ENCODE assay signal across 28 mouse cellular contexts in the genomic region with DNA sequence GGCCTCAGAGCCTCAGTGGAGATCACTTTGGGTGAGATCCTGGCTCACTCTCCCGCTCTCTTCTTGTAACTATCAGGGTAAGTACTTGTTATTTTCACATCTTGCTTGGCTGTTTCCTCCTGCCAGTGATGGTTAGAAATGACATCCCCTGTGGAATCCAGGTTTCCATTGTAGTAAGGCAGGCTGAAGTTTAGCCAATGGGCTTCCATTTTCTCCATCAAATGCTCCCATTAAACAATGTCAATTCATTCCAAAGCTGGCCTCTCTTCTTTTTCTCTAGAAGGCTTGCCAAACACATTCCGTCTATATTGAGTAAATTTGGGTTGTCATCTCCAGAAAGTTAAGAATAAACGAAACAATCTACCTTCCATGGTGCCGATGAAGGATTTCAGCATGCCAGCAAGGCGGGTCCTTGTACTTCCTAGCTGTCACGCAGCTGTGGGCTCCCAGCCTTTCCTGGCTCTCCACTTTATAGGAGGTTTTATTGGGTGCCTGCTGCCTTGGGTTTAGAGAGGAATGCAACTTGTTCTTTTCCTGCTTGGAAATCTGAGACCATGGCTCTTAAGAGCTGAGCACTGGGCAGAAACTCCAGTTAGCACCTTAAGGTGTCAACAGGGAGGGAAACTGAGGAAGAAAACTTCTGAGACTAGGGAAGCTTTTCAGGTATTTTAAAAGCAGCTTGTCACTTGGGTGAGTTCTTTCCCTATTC. TPM values are rescaled to one million over a fixed set of nuclear protein-coding genes. Genes with fewer than 3 reads are reported as not detected.
DNase-seq lines count a peak whose midpoint lies in the region; ATAC-seq and TF ChIP-seq lines count a peak whose summit lies in the region.
"Had no signal": no experiment of that assay in that cellular context is flagged by ENCODE, and none has a peak within 500 bp of the region (broad histone marks: within the 10 kb centered on the region; RNA-seq: fewer than 3 reads in every experiment).

No protein-coding gene starts in this region.

- peak; percentile 42 for DNase-seq in lung, postnatal 0 days (ENCODE audit: low spot score)
- no peak for DNase-seq in lung, postnatal 25 days (ENCODE audit: low spot score)
- DNase-seq in forelimb bud, embryonic 11.5 days (ENCODE audit: low read depth, low spot score) = peak; percentile 70
- no peak for DNase-seq in testis, postnatal 10 days (ENCODE audit: low spot score)
- no peak for DNase-seq in cerebellum, postnatal 10 days
- DNase-seq in testis, postnatal 14 days (ENCODE audit: low spot score) = no peak
- DNase-seq: adrenal gland, postnatal 10 days; cerebellum, adult 2 months; cerebellum, postnatal 36 days; embryo, embryonic 11 days; gastrocnemius, postnatal 14 days; heart, adult 18-20 months; heart, postnatal 36 days; kidney, adult 8-10 months; kidney, postnatal 10 days; left cerebral cortex, postnatal 4 days; midbrain, embryonic 14.5 days; retina, postnatal 1 day; right cerebral cortex, postnatal 25 days had no signal

- no peak overlapping the region for H3K27ac ChIP-seq in lung, postnatal 0 days (ENCODE audit: low read length)
- H3K27ac ChIP-seq in limb, embryonic 13.5 days = peak overlapping the region; percentile 34; the same call in 1 of the 2 replicates
- H3K27ac ChIP-seq: embryonic facial prominence, embryonic 13.5 days; forebrain, embryonic 15.5 days; heart, embryonic 13.5 days; hindbrain, embryonic 13.5 days; liver, embryonic 14.5 days; lung, embryonic 15.5 days; neural tube, embryonic 13.5 days; stomach, embryonic 15.5 days had no signal

- TF ChIP-seq CTCF in lung, postnatal 0 days (IDR thresholded peaks at IDR 0.05) = no peak

- TF ChIP-seq EP300 in lung, postnatal 0 days (IDR thresholded peaks at IDR 0.05) = no peak

- no peak overlapping the region for H3K9ac ChIP-seq in lung, postnatal 0 days (replicated peaks; ENCODE audit: low read depth)
- H3K9ac ChIP-seq in limb, embryonic 13.5 days = no peak overlapping the region
- H3K9ac ChIP-seq: embryonic facial prominence, embryonic 13.5 days; forebrain, embryonic 15.5 days; heart, embryonic 13.5 days; hindbrain, embryonic 13.5 days; liver, embryonic 14.5 days; lung, embryonic 15.5 days; neural tube, embryonic 13.5 days; stomach, embryonic 15.5 days had no signal

- H3K9me3 ChIP-seq in lung, postnatal 0 days (ENCODE audit: low read length) = no peaks in the 10 kb centered on the region
- peaks cover 14% of the 10 kb centered on the region for H3K9me3 ChIP-seq in limb, embryonic 13.5 days
- H3K9me3 ChIP-seq: forebrain, embryonic 15.5 days; lung, embryonic 15.5 days; stomach, embryonic 15.5 days had no signal

- WGBS in lung, postnatal 0 days = 43% methylated on average over 6 of the region's 6 CpGs
- WGBS in limb, embryonic 13.5 days = 24% methylated on average over 6 of the region's 6 CpGs

- H3K27me3 ChIP-seq in lung, postnatal 0 days (replicated peaks; ENCODE audit: insufficient read depth, low read length) = no peaks in the 10 kb centered on the region
- H3K27me3 ChIP-seq in limb, embryonic 13.5 days = no peaks in the 10 kb centered on the region
- H3K27me3 ChIP-seq: embryonic facial prominence, embryonic 13.5 days; forebrain, embryonic 15.5 days; heart, embryonic 13.5 days; hindbrain, embryonic 13.5 days; lung, embryonic 15.5 days; neural tube, embryonic 13.5 days; stomach, embryonic 15.5 days had no signal

- ATAC-seq in lung, postnatal 0 days = peak; percentile 14; the same call in 1 of the 2 replicates
- ATAC-seq in limb, embryonic 13.5 days (ENCODE audit: low FRiP score, low read depth) = peak; percentile 86
- ATAC-seq: forebrain, embryonic 15.5 days had no signal

- no peak overlapping the region for H3K4me2 ChIP-seq in lung, postnatal 0 days (replicated peaks; ENCODE audit: low read depth, low read length)
- H3K4me2 ChIP-seq in limb, embryonic 13.5 days (replicated peaks) = peak overlapping the region; percentile 52
- H3K4me2 ChIP-seq: embryonic facial prominence, embryonic 13.5 days; forebrain, embryonic 15.5 days; heart, embryonic 13.5 days; hindbrain, embryonic 13.5 days; lung, embryonic 15.5 days; neural tube, embryonic 13.5 days; stomach, embryonic 15.5 days had no signal

- H3K4me3 ChIP-seq in lung, postnatal 0 days (ENCODE audit: low read depth, low read length) = no peak overlapping the region
- 0 out of 2 replicates have a peak overlapping the region, but pooled peaks have one; percentile 2 for H3K4me3 ChIP-seq in limb, embryonic 13.5 days
- H3K4me3 ChIP-seq: embryonic facial prominence, embryonic 13.5 days; forebrain, embryonic 15.5 days; heart, embryonic 13.5 days; hindbrain, embryonic 13.5 days; lung, embryonic 15.5 days; neural tube, embryonic 13.5 days; stomach, embryonic 15.5 days had no signal

- H3K36me3 ChIP-seq in lung, postnatal 0 days (ENCODE audit: insufficient read depth, low read length) = no peaks in the 10 kb centered on the region
- no peaks in the 10 kb centered on the region; the same call in 1 of the 2 replicates for H3K36me3 ChIP-seq in limb, embryonic 13.5 days
- H3K36me3 ChIP-seq: embryonic facial prominence, embryonic 13.5 days; forebrain, embryonic 15.5 days; heart, embryonic 13.5 days; hindbrain, embryonic 13.5 days; lung, embryonic 15.5 days; neural tube, embryonic 13.5 days; stomach, embryonic 15.5 days had no signal

- H3K4me1 ChIP-seq in lung, postnatal 0 days (ENCODE audit: insufficient read depth, low read depth, low read length) = no peaks in the 10 kb centered on the region
- H3K4me1 ChIP-seq in limb, embryonic 13.5 days = peaks cover 35% of the 10 kb centered on the region
- H3K4me1 ChIP-seq: forebrain, embryonic 15.5 days; hindbrain, embryonic 13.5 days; neural tube, embryonic 13.5 days; stomach, embryonic 15.5 days had no signal

RNA-seq across cellular contexts. Expression of a gene that starts 22.9 kb away (rescaled TPM):
- polyA plus RNA-seq in lung, postnatal 0 days (2015; fragmentation: Nextera tagmentation; extraction: Ambion mirVana) = 26.1 and 26.8 TPM in 2 replicates
- polyA plus RNA-seq in limb, embryonic 13.5 days (2015; fragmentation: Nextera tagmentation; extraction: Ambion mirVana) = 56.8 and 57.2 TPM in 2 replicates

Comparison
In these comparisons a context has a peak if more than half of its experiments do, and no peak if none do; other contexts are left out.
1. DNase-seq: peak in lung, postnatal 0 days (single experiment) and forelimb bud, embryonic 11.5 days (single experiment); none in lung, postnatal 25 days (single experiment), testis, postnatal 10 days (single experiment), cerebellum, postnatal 10 days (0 of 2) and testis, postnatal 14 days (single experiment).